Mouse (Mus musculus): ENCODE measurements around the gene Mtcl1.

Mtcl1 gene

GRCm38 (mm10) chr17:66407833-66408232 is 41.7 kb downstream of the Mtcl1 start:
- DNase-seq: no peak

DNA sequence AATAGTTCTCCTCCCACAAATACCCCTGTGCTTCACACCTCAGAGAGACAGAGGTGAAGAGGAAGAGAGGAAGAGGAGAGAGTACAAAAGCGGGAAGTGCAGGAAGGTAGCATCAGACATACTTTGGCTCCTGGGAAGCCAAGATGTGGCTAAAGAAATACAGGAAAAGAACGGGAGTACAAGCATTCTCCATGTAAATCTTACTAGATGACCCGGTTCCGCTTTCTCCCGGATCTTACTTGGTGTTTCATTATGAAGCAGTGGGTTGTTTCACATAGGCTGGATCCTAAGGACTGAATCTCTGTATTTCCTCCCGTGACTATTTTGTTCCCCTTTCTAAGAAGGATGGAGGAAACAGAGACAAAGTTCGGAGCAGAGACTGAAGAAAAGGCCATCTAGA is 43.9 kb downstream of the Mtcl1 start:
- DNase-seq: no peak

GRCm38 (mm10) chr17:66404883-66405590 is 44.5 kb downstream of the Mtcl1 start:
- DNase-seq: peak; percentile 49

- DNase-seq: no peak
These were observed 46.6 kb downstream of the Mtcl1 start for GRCm38 (mm10) chr17:66402791-66403470.

DNA sequence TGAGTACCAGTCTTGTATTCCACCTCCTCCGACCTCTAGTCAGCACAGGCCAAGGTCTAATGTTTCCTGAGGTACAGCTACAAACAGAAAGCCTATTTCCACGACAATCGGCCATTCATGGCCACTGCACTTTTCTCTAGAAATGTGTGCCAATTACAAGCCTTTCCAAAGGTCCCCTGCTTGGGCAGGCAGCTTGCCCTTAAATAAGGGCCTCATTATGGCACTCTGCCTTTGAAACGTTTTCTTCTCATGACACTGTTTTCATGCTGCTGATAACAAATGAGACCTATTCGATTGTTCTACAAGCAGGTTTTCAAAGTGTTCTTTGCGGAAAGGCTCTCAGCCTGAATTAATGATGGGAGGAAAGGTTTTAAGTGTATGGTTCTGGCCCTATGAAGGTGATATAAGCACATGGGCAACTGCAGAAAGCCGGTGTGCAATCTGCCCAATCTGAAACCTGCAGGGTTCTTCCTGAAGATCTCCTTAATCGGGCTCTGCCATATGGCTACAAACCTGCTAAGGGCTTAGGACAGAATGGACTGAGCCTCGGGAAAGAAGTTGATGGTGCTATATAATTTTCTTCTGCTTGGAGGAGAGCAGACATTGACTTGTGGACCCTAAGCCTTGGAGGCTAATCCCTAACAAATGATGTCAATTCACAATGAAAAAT is 47.8 kb downstream of the Mtcl1 start:
- no peak for DNase-seq

DNA sequence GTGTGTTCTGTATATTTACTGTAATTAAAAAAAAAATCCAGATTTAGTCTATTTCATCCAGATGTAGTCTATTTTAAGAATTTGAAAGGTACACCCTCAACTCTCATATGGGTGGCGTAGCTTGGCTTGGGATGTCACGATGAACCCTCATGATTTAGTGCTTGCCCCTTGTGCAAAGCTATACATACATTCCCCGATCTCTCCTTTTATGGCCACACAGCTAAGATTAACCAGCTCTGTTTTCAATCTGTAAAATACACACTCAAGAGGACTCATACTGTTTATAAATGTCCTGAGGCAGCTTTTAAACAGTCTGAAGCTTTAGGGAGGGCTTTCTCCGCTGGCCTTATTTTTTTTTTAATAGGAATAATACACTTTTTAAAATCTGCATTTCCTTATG is 49.8 kb downstream of the Mtcl1 start:
- no peak for DNase-seq

DNA sequence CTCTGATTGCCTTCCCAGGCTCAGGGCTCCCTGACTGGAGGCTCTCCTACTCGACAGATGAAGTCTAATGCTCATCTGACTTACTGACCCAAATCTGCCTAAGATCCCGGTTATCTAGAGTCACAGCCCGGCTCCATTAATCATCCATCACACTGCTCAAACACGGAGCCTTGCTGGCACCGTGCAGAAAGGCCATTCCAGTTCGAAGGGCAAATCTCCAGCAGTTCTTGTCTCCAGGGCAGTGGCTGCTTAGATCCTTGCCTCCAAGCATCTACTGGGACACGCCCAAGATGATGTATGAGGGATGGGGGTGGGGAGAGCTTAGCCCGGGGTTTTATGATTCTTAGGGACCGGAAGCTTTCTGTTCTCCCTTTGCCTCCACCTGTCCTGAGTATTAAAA is 55.0 kb downstream of the Mtcl1 start:
- DNase-seq: no peak

DNA sequence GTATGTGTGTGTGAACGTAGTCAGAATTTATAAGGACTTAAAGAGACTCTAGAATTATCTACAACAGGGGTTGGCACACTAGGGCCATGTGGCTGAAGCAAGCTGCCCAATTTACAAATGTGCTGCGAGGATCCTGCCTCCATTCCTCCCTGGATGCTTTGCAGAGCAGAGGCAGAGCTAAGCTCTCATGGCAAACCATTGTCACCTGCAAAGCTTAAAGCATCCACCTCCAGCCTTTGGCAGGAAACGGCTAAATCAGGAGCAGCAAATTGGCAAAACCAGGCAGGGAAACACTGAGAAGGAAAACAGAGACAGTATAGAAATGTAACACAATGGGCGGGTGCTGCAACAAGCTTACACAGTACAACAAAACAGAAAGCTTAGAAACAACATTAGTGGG is 61.2 kb downstream of the Mtcl1 start:
- no peak for DNase-seq

- no peak for DNase-seq
These were observed 68.2 kb downstream of the Mtcl1 start for GRCm38 (mm10) chr17:66381338-66381737.

DNA sequence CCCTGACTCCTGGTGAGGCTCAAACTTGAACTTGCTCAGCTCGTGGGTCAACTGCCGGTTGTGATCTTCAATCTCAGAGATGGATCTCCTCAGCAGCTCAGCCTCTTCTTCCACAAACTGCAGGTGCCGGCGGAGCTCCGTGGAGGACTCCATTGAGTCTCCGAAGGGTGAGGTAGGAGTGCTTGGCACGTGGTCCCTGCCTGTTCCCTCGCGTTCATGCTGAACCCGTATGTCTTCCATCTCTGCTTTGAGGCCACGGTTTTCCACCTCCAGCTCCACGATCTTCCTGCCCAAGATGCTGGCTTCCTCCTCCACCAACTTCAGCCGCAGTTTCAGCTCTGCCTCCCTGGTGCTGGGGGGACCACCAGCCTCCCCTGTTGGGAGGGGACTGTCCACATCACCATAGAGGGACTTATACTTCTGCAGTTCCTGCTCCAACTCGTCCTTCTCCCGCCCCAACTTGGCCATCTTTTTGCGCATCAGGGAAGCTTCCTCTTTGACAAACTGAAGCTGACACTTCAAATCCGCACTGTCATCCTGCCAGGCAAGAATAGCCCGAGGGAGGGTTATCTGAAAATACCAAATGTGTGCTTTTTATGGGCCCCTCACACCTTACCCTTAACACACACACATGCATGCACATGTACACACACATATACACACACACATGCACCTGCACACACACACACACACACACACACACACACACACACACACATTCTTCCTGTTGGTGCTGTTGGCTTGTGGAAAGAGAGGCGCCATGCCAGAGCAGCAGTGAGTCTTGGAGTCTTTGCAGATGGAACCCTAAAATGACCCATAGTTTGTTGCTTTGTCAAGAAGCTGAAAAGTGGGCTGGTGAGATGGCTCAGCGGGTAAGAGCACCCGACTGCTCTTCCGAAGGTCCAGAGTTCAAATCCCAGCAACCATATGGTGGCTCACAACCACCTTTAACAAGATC is 69.4 kb downstream of the Mtcl1 start:
- DNase-seq: no peak

- no peak for DNase-seq
These were observed 70.2 kb downstream of the Mtcl1 start for GRCm38 (mm10) chr17:66379308-66379707.

- DNase-seq: no peak
These were observed 71.4 kb downstream of the Mtcl1 start for GRCm38 (mm10) chr17:66378127-66378526.

DNA sequence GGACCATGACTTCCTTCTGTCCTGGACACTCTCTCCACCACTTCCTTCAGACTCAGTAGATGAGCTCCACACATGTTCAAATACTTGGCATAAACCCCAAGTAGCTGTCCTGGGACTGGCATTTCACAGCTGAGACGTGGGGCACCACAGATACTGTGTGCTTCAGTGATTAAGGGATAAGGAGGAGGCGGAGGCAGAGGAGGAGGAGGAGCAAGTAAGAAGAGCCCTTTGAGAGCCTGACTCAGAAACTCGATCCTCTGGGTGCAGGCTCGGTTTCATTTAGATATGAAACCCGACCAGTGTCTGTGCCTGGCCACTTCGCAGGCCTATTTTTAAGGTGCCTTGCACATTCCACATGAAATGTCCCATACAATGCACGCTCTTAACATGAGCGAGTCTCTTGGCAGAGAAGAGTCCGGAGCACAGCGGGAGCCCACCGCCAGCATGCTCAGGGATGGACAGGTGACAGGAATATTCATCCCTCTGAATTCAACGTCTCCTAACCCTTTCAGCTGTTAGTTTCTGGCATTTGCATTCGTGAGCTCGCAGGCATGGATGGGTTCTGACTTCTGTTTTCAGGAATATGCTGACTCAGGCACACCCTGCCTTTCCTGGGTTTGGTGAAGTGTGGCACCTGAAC is 74.8 kb downstream of the Mtcl1 start:
- DNase-seq: no peak

DNA sequence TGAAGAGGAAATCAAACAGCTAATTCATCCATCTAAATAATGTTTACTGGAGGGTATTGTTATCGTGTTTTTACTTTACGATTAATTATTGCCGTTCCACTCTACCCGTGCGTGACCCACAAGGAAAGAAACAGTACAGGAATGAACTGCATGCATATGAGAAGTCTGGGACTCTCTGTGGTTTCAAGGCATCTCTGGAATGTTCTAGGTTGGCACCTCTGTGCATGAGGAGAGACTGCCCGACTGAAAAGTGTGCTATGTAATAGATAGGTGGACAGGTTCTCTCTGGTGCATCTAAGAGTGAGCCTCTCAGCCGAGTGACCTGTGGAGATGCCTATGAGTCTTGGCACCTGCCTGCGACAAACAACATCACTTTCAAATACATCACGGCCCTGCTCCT is 78.7 kb downstream of the Mtcl1 start:
- no peak for DNase-seq

GRCm38 (mm10) chr17:66369777-66370176 is 79.8 kb downstream of the Mtcl1 start:
- DNase-seq: no peak

DNA sequence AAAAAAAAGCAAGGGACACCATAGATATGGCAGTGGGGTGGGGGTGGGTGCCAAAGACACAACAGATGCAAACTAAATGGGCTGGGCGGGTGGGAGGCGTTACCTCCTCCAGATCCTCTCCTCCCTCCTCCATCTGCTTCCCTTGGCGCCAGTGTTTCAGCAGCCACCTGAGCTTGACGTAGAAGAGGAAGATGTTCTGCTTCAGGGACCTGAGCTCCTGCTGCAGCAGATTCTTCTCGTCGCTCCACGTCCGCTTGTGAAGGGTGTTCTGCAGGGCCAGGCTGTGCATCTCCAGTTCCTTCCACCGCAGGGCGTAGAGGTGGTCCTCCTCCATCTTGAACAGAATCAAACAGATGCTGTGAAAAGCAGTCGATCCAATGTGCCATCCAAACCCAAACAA is 81.4 kb downstream of the Mtcl1 start:
- DNase-seq: peak; percentile 74

DNA sequence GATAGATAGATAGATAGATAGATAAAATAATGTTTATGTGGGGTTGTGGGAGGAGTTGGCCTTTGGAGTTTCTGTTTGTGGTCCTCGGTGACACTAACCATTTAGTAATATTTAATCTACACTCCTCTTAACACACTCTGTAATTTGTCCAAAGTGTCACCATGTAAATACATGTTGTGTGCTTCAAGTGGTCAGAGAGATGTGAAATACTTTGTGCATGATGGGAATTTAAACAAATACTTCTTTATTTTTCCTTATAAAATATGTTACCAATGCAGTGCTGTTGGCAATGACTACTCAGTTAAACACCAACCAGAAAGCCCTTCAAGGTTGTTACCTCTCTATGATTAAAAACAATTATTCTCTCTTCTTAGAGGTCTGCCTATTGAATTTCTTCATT is 83.9 kb downstream of the Mtcl1 start:
- no peak for DNase-seq

DNA sequence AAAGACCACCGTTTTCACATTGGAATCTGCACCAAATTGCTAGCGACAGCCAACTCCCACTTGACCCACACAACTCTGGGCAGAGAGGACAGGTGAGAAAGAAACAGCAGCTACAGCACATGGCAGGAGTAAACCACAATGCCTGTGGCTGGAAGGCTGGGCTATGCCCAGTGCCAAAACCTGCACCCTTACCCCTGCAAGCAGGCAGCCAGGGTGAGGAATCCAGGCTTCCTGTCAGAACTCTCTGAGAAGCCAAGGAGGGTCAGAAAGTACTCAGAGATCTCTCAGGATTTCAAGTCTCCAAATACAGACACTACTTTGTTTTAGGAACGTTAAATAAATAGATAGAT is 84.3 kb downstream of the Mtcl1 start:
- DNase-seq: no peak

- DNase-seq: peak; percentile 82
These were observed 84.8 kb downstream of the Mtcl1 start for GRCm38 (mm10) chr17:66364525-66365292.

DNA sequence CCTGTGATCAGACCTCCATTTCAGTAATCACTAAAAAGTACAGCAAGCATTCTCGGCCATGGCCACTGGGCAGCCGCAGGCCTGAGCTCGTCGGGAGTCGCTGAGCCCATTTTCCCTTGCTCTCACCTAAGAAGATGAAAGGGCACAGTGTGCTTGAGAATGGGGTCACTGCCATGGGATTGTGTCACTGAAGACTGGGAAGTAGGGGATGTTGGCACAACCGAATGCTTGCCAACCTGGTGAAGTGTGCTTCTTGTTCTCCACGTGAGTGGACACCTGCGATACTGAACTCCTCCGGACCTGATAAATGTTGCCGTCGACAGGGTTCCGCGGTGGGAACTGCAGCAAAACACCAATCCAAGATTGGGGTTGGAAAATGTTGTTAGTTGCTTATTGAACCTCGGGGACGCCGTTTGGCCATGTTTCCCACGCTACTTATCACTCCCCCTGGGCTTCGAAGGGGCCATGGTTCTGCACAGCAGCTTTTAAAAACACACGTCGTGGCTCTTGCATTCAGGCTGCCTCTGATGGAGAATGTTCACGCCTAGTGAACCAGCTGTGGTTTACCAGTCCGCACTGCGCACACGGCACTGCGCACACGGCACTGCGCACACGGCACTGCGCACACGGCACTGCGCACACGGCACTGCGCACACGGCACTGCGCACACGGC is 85.6 kb downstream of the Mtcl1 start:
- DNase-seq: no peak

Measured in right cerebral cortex, adult 18-20 months (tissue).